Mouse (Mus musculus) G1E (cell line): ENCODE results near the gene Lmo1.

ENCODE experiments used
- CTCF ChIP-seq: IDR thresholded peaks from 2 replicates; pipeline ENCODE4 v1.5.1; 2012; ENCODE audit warnings: low read depth, low read length, inconsistent platforms, mixed read lengths
- TAL1 ChIP-seq: conservative IDR thresholded peaks from 2 replicates; pipeline ENCODE4 v1.6.1; 2012; ENCODE audit warnings: low read depth, low read length, inconsistent platforms, mixed read lengths

DNA sequence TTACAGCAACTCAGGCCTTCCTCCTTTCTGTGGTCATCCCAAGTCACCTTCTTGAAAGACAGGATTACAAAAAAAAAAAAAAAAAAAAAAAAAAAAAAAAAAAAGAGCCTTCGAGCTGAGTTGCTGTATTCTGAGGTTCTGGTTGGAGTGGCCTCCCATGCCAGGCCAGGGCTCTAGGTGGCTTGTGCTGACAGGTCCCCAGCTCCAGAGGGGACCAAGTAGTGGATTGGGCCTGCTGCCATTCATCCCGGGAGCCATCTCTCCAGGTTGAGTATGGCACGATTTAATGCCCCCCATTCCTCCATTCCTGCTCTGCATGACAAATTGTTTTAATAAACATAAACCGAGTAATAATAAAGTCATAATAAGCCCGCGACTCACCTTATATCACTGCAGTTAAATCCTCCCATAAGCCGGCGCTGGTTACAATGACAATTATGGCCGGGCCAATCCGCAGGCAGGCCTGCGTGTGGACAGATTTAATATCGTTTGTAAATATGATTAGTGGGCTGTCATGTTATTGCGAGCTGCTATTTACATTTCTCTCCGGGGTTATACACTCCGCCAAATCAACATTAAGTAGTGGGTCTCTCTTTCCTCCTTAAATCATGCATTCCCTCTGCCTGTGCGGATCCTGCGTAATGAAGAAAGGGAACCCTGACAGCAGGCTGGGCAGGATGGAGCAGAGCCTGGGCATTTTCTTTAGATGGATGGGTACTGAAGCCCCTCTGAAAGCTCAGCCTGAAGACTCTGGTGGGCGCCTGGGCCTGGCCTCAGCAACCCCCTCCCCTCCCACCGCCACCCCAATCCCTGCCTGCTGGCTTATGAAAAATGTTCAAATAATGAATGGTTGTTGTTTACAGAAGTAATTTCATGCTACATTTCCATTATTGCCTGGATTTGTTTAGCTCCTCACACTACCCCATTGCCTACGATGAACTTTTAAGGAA, 46.0 kb upstream of the Lmo1 start:
- TF ChIP-seq CTCF, result no peak
- TF ChIP-seq TAL1, result no peak
